Mouse (Mus musculus): ENCODE measurements around the gene Bicc1. TPM values are rescaled to one million over a fixed set of nuclear protein-coding genes. Genes with fewer than 3 reads are reported as not detected.

Gene Bicc1
- polyA plus RNA-seq, 1 experiment from 2014 or later: 6.4 TPM

- H3K9ac ChIP-seq (ENCODE audit: low read depth, low read length): no peak overlapping the region
- H3K4me3 ChIP-seq (ENCODE audit: low read depth, low read length): no peak overlapping the region
- H3K4me1 ChIP-seq (replicated peaks; ENCODE audit: control insufficient read depth, insufficient read depth, low read length): no peaks in the 10 kb centered on the region
- H3K4me2 ChIP-seq (replicated peaks; ENCODE audit: low read depth): no peak overlapping the region
- no peak for TF ChIP-seq CTCF (IDR thresholded peaks at IDR 0.05; ENCODE audit: low read depth)
- 59% methylated on average over 11 of the region's 11 CpGs for WGBS
- no peaks in the 10 kb centered on the region for H3K27me3 ChIP-seq (replicated peaks; ENCODE audit: control insufficient read depth, insufficient read depth, low read length)
- H3K9me3 ChIP-seq (ENCODE audit: control insufficient read depth): no peaks in the 10 kb centered on the region
- H3K27ac ChIP-seq (ENCODE audit: low read depth, low read length): no peak overlapping the region
- no peaks in the 10 kb centered on the region for H3K36me3 ChIP-seq (ENCODE audit: control insufficient read depth, insufficient read depth)
- no peak for ATAC-seq
Observed at GRCm38 (mm10) chr10:71145801-71146200, 13.7 kb downstream of the Bicc1 start.

- H3K9ac ChIP-seq (ENCODE audit: low read depth, low read length): no peak overlapping the region
- TF ChIP-seq CTCF (IDR thresholded peaks at IDR 0.05; ENCODE audit: low read depth): no peak
- no peak overlapping the region for H3K4me2 ChIP-seq (replicated peaks; ENCODE audit: low read depth)
- no peak overlapping the region for H3K27ac ChIP-seq (ENCODE audit: low read depth, low read length)
- 83% methylated on average over 4 of the region's 4 CpGs for WGBS
- ATAC-seq: no peak
- H3K27me3 ChIP-seq (replicated peaks; ENCODE audit: control insufficient read depth, insufficient read depth, low read length): no peaks in the 10 kb centered on the region
- H3K4me1 ChIP-seq (replicated peaks; ENCODE audit: control insufficient read depth, insufficient read depth, low read length): no peaks in the 10 kb centered on the region
- H3K36me3 ChIP-seq (ENCODE audit: control insufficient read depth, insufficient read depth): no peaks in the 10 kb centered on the region
- no peaks in the 10 kb centered on the region for H3K9me3 ChIP-seq (ENCODE audit: control insufficient read depth)
- H3K4me3 ChIP-seq (ENCODE audit: low read depth, low read length): no peak overlapping the region
Observed at GRCm38 (mm10) chr10:71144191-71144590, 15.3 kb downstream of the Bicc1 start.

- Histone ChIP-seq H3K9me3 (ENCODE audit: control insufficient read depth) (no peaks in the 10 kb centered on the region), H3K9ac (ENCODE audit: low read depth, low read length) (no peak overlapping the region), H3K27ac (ENCODE audit: low read depth, low read length) (no peak overlapping the region), H3K4me1 (replicated peaks; ENCODE audit: control insufficient read depth, insufficient read depth, low read length) (no peaks in the 10 kb centered on the region), H3K27me3 (replicated peaks; ENCODE audit: control insufficient read depth, insufficient read depth, low read length) (no peaks in the 10 kb centered on the region), H3K4me2 (replicated peaks; ENCODE audit: low read depth) (no peak overlapping the region), H3K36me3 (ENCODE audit: control insufficient read depth, insufficient read depth) (no peaks in the 10 kb centered on the region), H3K4me3 (ENCODE audit: low read depth, low read length) (no peak overlapping the region)
- no peak for TF ChIP-seq CTCF (IDR thresholded peaks at IDR 0.05; ENCODE audit: low read depth)
- ATAC-seq: no peak
- WGBS: 93% methylated on average over 2 of the region's 2 CpGs
Observed at GRCm38 (mm10) chr10:71142568-71142967, 16.9 kb downstream of the Bicc1 start.

- Histone ChIP-seq H3K36me3 (ENCODE audit: control insufficient read depth, insufficient read depth) (no peaks in the 10 kb centered on the region), H3K27me3 (replicated peaks; ENCODE audit: control insufficient read depth, insufficient read depth, low read length) (no peaks in the 10 kb centered on the region), H3K9me3 (ENCODE audit: control insufficient read depth) (no peaks in the 10 kb centered on the region), H3K9ac (ENCODE audit: low read depth, low read length) (no peak overlapping the region), H3K4me1 (replicated peaks; ENCODE audit: control insufficient read depth, insufficient read depth, low read length) (no peaks in the 10 kb centered on the region), H3K27ac (ENCODE audit: low read depth, low read length) (no peak overlapping the region), H3K4me3 (ENCODE audit: low read depth, low read length) (no peak overlapping the region), H3K4me2 (replicated peaks; ENCODE audit: low read depth) (no peak overlapping the region)
- 82% methylated on average over 6 of the region's 6 CpGs for WGBS
- TF ChIP-seq CTCF (IDR thresholded peaks at IDR 0.05; ENCODE audit: low read depth): no peak
- no peak for ATAC-seq
Observed at GRCm38 (mm10) chr10:71140281-71140845, 19.1 kb downstream of the Bicc1 start.

- no peak for ATAC-seq
Observed at GRCm38 (mm10) chr10:71138852-71139197, 20.7 kb downstream of the Bicc1 start.

DNA sequence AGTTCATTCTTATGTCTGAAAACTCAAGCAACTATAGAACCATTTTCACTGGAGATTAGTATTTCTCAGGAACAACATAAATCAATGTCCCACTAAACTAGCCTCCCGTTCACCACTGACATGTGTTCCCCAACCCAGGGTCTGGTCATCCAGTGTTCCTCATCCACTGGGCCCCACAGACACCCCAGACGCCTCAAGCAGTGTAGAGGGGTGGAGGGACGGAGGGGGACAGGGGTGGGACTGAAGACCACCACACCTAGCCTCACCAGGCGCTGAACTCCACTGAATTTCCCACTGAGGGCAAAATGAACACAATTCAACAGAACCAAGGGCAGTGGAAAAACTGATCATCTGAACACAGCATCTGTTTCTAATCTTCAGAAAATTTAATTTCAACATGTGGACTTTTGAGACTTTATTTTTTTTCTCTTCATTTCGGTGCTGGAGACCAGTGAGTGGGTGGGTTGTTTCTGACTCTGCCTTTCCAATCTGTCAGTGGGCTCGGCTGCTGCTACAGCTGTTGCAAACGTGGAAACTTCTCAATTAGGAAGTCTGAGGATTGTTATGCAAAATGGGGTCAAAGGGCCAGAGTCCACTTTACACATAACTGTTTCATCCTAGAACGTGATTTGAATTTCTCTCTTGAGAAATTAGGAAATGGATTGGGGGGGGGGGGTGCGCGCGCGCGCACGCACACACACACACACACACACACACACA is 21.2 kb downstream of the Bicc1 start:
- H3K9me3 ChIP-seq (ENCODE audit: control insufficient read depth): no peaks in the 10 kb centered on the region
- 83% methylated on average over 14 of the region's 14 CpGs for WGBS
- no peaks in the 10 kb centered on the region for H3K27me3 ChIP-seq (replicated peaks; ENCODE audit: control insufficient read depth, insufficient read depth, low read length)
- no peaks in the 10 kb centered on the region for H3K4me1 ChIP-seq (replicated peaks; ENCODE audit: control insufficient read depth, insufficient read depth, low read length)
- H3K4me2 ChIP-seq (replicated peaks; ENCODE audit: low read depth): no peak overlapping the region
- no peak overlapping the region for H3K9ac ChIP-seq (ENCODE audit: low read depth, low read length)
- TF ChIP-seq CTCF (IDR thresholded peaks at IDR 0.05; ENCODE audit: low read depth): no peak
- no peak overlapping the region for H3K4me3 ChIP-seq (ENCODE audit: low read depth, low read length)
- no peak for ATAC-seq
- no peak overlapping the region for H3K27ac ChIP-seq (ENCODE audit: low read depth, low read length)
- H3K36me3 ChIP-seq (ENCODE audit: control insufficient read depth, insufficient read depth): no peaks in the 10 kb centered on the region

More at GRCm38 (mm10) chr10:71138852-71139197, 20.7 kb downstream of the Bicc1 start:
- Histone ChIP-seq H3K4me2 (replicated peaks; ENCODE audit: low read depth) (no peak overlapping the region), H3K36me3 (ENCODE audit: control insufficient read depth, insufficient read depth) (no peaks in the 10 kb centered on the region), H3K4me3 (ENCODE audit: low read depth, low read length) (no peak overlapping the region), H3K9me3 (ENCODE audit: control insufficient read depth) (no peaks in the 10 kb centered on the region), H3K9ac (ENCODE audit: low read depth, low read length) (no peak overlapping the region), H3K4me1 (replicated peaks; ENCODE audit: control insufficient read depth, insufficient read depth, low read length) (no peaks in the 10 kb centered on the region), H3K27ac (ENCODE audit: low read depth, low read length) (no peak overlapping the region), H3K27me3 (replicated peaks; ENCODE audit: control insufficient read depth, insufficient read depth, low read length) (no peaks in the 10 kb centered on the region)
- no peak for TF ChIP-seq CTCF (IDR thresholded peaks at IDR 0.05; ENCODE audit: low read depth)
- 96% methylated on average over 2 of the region's 2 CpGs for WGBS

Measured in intestine, postnatal 0 days (tissue).